Mouse (Mus musculus) erythroblast, embryonic 14.5 days (primary cell): Measurements from ENCODE around the gene Catip.

Source experiments
- GATA1 ChIP-seq: IDR thresholded peaks from 2 replicates; pipeline ENCODE4 v1.6.1; 2012; ENCODE audit warnings: low read length, inconsistent platforms, mixed read lengths
- TAL1 ChIP-seq: IDR thresholded peaks from 3 replicates; pipeline ENCODE4 v1.6.1; 2012; ENCODE audit warnings: low read length, inconsistent platforms, mixed read lengths

DNA sequence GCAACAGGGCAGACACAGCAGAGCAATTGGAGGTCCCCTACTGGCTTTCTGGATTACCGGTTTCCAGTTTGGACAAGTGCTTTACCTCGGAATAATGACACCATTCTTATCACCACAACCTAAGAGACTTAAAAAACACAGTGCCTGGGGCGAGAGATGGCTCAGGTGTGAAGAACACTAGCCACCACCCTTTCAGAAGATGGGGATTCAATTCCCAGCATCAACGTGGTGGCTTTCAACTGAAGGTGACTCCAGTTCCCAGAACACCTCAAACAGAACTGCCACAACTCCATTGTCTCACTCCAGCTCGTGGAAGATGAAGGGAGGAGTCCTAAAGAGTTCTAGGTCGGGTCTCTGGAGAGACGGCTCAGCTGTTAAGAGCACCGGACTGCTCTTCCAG lies 23.6 kb downstream of the Catip start:
- TF ChIP-seq GATA1: no peak
- no peak for TF ChIP-seq TAL1
